Mouse (Mus musculus) heart, postnatal 0 days (tissue): ENCODE data around the gene Coq8b.

Experiments
- CTCF ChIP-seq: IDR thresholded peaks from 2 replicates; pipeline ENCODE4 v1.5.1; 2016; ENCODE audit warnings: antibody characterized with exemption, control low read depth, low read depth
- EP300 ChIP-seq: IDR thresholded peaks from 2 replicates; pipeline ENCODE4 v1.6.1; 2016; ENCODE audit warnings: antibody characterized with exemption, low read depth

DNA sequence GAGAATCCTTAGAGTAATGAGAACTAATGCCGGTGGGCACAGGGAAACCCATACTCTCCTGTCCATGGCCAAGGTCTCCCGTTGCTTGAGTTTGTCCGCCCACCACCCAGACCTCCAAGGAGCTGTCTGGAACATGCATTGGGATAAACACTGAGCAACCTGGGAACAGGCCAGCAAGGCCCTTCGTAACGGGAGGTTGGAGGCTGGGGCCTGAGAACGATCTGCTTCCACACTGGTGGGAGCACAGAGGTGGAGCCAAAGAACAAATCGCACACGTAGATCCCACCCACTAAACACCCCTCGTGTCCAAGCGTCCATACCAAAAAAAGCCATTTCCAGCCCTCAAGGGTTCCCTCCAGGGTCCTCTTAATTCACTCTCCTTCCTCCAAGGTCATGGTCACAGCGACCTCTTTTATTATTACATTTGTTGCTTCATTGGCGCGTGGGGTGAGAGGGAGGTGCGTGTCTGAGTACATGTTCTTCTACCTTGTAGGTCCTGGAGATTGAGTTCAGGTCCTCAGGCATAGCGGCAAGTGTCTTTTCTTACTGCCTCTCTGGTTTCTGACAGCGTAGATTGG, 65.3 kb downstream of the Coq8b start:
- TF ChIP-seq EP300 = no peak
- TF ChIP-seq CTCF = no peak
